Mouse (Mus musculus): ENCODE measurements around the gene Iffo1.
A peak's percentile ranks its signal among the peaks of the same experiment; 100 is the strongest.

The Iffo1 gene

GRCm38 (mm10) chr6:125142436-125142835 is 2.6 kb upstream of the Iffo1 start:
- no peak for DNase-seq (ENCODE audit: low read depth)

DNA sequence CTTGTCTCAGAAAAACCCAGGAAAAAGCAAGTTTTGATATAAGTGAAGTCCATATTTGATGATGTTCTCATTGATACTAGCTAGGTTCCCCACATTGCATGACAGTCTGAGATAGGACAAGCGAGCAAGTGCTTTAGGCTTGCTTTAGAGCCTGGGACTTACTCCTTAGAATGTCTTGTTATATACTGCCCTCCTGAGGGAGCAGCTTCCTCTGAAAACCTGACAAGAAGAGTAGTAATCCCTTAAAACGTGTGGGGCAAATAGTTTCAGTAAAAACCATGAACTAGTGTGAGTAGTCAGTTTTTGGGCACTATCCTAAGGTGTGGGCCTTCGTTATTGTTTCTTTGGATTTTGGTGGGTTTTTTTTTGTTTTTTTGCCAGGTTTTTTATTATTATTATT is 1.9 kb upstream of the Iffo1 start:
- peak; percentile 66 for DNase-seq (ENCODE audit: low read depth)

DNA sequence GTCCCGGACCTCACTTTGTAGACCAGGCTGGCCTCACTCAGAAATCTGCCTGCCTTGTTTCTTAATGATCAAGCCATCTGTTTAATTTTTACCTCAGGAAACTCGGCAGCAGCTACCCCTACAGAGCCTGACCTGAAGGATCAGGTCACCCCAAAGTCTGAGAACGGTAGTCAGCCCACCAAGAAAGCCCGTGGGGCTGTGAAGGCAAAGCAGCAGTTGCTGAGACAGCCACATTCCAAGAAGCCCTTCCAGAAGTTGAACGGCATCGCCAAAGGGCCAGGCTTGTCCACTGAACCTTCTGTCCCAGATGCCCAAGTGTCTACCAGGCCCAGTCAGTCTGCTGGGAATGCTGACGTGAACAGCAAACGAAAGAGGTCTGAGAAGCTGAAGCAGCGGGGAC is 1.1 kb upstream of the Iffo1 start:
- no peak for DNase-seq (ENCODE audit: low read depth)

DNA sequence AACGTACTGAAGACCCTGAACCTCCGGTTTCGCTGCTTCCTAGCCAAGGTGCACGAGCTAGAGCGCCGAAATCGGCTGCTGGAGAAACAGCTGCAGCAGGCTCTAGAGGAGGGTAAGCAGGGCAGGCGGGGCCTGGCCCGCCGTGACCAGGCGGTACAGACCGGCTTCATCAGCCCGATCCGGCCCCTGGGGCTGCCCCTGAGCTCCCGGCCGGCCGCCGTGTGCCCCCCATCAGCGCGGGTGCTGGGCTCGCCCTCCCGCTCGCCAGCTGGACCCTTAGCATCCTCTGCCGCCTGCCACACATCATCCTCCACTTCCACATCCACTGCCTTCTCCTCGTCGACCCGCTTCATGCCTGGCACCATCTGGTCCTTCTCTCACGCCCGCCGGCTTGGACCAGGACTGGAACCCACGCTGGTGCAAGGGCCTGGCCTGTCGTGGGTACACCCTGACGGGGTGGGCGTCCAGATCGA is 474 bp downstream of the Iffo1 start:
- no peak for DNase-seq (ENCODE audit: low read depth)

DNA sequence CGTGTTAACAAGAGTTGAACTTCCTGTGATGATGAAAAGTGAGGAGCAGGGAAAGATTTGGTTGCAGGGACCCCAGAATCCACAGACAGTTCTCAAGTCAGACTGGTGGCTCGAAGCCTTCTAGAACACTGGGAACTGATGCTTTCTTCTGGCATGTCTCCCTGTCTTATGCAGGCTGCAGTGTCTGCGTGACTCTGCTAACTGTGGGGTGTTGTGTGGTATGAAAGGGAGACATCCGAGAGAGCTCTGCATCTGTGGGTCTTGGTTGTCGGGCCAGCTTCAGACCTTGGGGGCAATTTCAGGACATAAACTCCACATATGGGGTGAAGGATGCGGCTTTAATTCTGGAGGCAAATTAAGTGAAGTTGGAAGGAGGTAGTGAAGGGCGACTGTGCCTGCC is 1.1 kb downstream of the Iffo1 start:
- DNase-seq (ENCODE audit: low read depth): no peak

- peak; percentile 82 for DNase-seq (ENCODE audit: low read depth)
These were observed 1.8 kb downstream of the Iffo1 start for GRCm38 (mm10) chr6:125146797-125147196.

DNA sequence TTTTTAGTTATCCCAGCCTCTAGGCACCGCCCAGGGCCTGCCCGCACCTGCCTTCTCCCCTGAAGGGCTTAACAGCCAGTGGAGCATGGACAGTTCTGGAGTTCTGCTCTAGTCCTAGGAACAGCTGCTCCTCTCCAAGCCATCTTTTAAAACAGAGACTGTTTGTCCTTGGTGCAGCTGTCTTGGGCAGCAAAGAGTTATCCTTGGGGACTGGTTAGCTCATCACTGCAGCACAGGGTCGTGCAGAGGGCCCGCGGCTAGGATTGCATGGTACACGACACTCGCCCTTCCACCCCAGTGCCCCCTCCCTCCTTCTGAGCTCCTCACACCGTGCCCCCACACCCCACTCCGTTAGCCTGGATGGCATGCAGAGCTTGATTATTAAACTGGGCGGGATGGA is 2.3 kb downstream of the Iffo1 start:
- DNase-seq (ENCODE audit: low read depth): no peak

DNA sequence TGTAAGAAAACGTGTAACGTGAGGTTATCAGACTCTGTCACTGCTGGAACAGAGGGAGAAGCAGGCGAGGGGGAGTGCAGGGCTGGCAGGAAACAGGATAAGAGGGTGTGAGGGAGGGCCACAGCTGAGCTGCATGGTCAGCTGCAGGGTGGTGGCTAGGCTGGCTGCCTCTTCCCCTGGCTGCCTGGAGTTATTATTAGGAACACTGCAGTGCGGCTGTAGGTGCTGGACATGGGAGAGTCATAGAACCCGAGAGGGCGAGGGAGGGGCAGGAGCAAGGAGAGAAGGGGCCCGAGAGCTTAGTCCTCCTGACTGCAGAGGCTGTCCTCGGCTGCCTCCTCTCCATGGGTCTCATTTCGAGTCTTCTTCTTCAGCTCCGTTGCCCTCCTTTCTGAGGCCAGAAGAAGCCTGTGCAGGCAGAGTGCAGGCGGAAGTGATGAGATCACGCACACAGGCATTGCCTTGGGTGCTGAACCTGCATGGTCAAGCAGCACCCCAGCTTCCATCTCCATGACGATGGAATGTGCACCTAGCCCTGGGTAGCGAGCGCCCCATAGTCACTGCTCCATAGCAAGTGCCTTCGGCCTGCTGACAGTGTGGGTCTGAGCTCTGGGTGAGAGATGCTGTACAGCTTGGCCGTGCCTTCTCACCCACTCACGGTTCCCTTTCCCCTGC is 3.3 kb downstream of the Iffo1 start:
- DNase-seq (ENCODE audit: low read depth): peak; percentile 71

DNA sequence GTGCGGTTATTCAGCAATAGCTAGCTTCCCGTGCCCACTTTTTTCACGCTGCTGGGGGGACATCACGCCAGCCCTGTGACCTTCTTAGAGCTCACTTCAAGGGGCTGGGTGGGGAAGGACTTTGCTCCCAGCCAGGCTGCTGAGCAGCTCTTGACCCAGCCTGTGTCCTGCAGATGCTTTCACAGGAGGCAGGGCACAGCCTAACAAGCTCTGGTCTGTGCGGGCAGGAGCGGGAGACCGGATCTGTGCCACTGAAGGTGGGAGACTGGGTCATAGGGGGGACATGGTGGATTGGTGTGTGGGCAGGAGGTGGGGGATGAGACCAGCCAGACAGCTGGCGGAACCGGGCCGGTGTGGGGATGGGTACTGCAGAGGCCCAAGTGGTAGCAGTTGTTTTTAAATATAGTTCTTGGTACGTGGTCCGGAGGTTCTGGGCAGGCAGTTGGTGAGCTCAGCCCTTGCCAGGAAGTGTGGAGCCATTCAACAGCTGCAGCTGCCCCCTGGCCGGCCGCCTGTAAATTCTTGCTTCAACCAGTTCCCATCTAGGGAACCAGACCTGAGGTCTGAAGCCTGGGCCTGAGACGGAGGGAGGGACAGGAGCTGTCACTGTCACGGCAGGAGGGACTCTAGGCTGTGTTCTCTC is 4.0 kb downstream of the Iffo1 start:
- peak; percentile 85 for DNase-seq (ENCODE audit: low read depth)

- DNase-seq (ENCODE audit: low read depth): no peak
These were observed 4.5 kb downstream of the Iffo1 start for GRCm38 (mm10) chr6:125149569-125149950.

DNA sequence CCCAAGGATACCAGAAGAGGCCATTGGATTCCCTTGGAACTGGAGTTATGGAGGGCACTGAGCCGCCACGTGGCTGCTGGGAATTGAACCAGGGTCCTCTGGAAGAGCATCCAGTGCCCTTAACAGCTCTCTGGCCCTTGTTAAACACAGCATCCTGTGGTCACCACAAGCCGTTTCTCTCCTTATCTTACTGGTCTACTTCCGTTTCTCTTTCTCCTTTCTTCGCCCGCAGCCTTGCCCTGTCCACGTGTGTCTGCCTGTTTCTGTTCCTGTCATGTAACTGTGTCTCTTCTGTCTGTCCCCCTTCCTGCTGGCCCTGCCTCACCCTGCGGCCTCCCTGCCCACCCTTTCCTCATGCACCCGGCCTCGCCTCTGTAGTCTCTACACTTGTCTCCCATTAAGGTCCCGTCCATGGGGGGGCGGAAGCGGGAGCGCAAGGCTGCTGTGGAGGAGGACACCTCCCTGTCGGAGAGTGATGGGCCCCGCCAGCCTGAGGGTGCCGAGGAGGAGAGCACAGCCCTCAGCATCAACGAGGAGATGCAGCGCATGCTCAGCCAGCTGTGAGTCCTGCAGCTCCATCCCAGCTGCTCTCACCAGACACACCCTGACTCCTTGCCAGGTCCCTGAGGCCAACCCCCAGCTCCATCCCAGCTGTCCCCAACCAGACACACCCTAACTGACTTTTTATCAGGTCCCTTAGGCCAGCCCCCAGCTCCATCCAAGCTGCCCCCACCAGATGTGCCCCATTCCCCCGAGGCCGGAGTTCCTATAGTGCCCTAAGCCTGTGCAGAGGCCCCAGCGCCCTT is 7.4 kb downstream of the Iffo1 start:
- peak; percentile 96 for DNase-seq (ENCODE audit: low read depth)

DNA sequence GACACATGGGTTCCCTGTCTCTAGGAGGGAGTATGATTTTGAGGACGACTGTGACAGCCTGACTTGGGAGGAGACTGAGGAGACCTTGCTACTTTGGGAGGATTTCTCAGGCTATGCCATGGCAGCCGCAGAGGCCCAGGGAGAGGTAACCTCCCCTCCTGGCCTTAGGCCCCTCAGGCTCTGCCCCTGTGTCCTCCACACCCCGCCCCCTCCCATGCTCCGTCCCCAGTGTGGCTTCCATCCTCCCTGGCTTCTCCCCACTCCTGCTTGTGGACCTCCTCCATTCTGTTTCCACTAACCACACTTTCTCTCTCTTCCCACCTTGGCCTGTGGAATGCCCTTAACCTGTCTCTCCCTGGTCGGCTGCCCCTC is 8.0 kb downstream of the Iffo1 start:
- no peak for DNase-seq (ENCODE audit: low read depth)

GRCm38 (mm10) chr6:125153682-125154081 is 8.6 kb downstream of the Iffo1 start:
- DNase-seq (ENCODE audit: low read depth): peak; percentile 74

DNA sequence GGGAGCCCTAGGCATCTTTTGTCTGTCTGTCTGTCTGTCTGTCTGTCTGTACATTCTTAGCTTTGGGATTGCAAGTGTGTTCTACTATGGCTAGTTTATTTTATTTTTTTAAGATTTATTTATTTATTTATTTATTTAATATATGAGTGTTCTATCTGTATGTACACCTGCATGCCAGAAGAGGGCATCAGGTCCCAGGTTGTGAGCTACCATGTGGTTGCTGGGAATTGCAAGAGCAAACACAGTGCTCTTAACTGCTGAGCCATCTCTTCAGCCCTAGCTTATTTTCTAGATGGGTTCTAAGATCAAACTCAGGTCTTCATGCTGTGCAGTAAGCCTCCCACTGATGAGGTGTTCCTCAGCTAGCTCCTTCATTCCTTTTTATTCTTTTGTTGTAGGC is 9.5 kb downstream of the Iffo1 start:
- peak; percentile 85 for DNase-seq (ENCODE audit: low read depth)

DNA sequence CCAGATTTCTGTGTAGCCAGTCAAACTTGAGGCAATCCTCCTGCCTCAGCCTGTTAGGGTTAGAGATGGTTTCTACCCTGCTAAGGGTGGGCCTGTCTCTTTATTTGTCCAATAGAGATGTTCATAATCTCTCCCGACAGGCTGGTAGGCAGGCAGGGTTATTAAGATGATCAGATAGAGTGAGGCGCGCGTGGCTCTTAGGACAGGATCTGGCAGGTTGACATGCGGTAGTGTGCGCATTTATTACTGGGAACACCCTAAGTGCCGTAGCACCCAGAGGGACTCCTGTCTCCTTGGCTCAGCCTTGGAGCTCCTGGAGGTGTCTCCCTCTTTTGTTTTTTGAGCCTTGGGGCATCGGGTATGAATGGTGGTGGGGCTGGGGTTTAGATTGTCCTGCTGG is 10.2 kb downstream of the Iffo1 start:
- DNase-seq (ENCODE audit: low read depth): no peak

GRCm38 (mm10) chr6:125156491-125156890 is 11.4 kb downstream of the Iffo1 start:
- no peak for DNase-seq (ENCODE audit: low read depth)

- DNase-seq (ENCODE audit: low read depth): no peak
These were observed 12.0 kb downstream of the Iffo1 start for GRCm38 (mm10) chr6:125156903-125157614.

DNA sequence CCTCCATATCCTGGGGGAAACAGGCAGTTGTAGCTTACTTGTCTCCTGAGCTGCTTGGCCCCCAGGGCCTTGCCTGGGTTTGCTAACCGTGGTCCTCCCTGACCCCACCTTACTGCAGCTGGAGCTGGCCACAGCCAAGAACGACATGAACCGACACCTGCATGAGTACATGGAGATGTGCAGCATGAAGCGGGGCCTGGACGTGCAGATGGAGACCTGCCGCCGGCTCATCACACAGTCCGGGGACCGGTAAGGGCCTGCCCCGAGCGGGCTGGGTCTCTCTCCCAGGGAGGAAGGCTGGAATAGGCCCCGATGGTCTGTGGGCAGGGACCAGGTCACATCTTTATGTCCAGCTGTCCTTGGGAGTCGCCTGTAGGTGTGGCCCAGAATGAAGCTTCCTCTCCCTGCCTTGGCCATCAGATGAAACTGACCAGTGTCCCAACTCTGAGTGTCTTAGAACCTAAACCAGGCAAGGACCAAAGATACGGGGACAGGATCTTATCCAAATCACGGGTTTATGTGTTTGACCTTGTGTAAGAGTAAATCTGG is 14.0 kb downstream of the Iffo1 start:
- no peak for DNase-seq (ENCODE audit: low read depth)

DNA sequence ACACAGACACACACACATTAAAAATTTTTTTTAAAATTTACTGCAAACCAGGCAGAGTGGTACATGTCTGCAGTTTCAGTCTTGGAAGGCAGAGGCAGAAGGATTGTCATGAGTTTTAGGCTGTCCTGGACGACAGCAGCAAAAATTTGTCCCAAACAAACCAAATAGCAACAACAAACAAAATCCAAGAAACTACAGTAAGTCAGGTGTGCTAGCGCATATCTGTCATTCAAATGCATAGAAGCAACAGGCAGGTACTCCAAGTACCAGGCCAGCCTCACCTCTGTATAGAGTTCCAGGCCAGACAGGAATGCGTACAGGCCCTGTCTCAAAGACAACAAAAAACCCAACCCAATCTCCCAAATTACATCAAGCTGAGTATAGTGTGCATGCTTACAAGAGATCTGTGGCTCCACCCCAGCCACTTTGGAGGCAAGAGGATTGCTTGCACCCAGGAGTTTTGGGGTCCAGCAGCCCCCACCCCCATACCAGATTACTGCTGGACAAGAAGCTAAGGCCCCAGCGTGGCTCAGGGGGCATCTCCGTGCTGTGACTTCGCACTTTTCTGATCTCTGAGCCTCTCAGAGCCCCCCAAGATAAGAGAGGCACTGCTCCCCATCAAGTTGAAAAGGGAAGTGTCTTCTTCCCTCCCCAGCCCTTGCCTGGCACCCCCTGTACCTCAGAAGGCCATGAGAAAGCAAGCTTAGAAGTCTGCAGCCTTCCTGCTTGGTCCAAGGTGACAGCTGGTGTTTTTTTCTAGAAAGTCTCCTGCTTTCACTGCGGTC is 14.9 kb downstream of the Iffo1 start:
- DNase-seq (ENCODE audit: low read depth): peak; percentile 20

DNA sequence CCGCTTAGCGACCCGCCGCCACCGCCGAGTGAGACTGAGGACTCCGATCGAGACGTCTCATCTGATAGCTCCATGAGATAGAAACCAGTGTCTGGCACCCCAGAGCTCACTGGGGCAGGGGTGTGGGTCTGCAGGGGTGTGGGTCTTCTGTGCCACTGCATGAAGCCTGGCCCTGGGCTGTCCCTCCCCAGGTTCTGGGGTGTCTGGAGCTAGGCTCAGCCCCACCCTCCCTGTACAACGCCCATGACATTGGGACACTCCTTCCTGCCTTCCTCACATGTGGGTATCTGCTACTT is 15.5 kb downstream of the Iffo1 start:
- DNase-seq (ENCODE audit: low read depth): peak; percentile 36

All from 416B (cell line).